Mouse (Mus musculus) forebrain, embryonic 14.5 days (tissue): ENCODE data around the gene Serpina1e. TPM values are rescaled to one million over a fixed set of nuclear protein-coding genes. Genes with fewer than 3 reads are reported as not detected.

Source experiments
- ATAC-seq: fragments of 200-750 bp; cut with Nextera tagmentation; 2 replicates; pipeline ENCODE4 v1.8.0; 2017; ENCODE audit warnings: mild to moderate bottlenecking, moderate library complexity
- DNase-seq: peaks from one replicate; pipeline ENCODE4 v3.0.0-alpha.2; 2015; ENCODE audit warnings: low spot score
- H3K27ac ChIP-seq: fragments of 300-500 bp; sonication (generic); 2 replicates; pipeline ENCODE4 v1.5.1; 2014; ENCODE audit warnings: low read depth, mild to moderate bottlenecking, control low read depth, low read length, moderate library complexity
- H3K27me3 ChIP-seq: fragments of 300-500 bp; sonication (generic); replicated peaks from 2 replicates; pipeline ENCODE4 v1.6.1; 2014; ENCODE audit warnings: low read length, control low read depth, mixed read lengths; ENCODE audit not compliant: control insufficient read depth, insufficient read depth
- H3K36me3 ChIP-seq: fragments of 300-500 bp; sonication (generic); 2 replicates; pipeline ENCODE4 v1.6.1; 2014; ENCODE audit warnings: low read length, control low read depth; ENCODE audit not compliant: control insufficient read depth, insufficient read depth
- H3K4me1 ChIP-seq: fragments of 300-500 bp; sonication (generic); 2 replicates; pipeline ENCODE4 v1.6.1; 2014; ENCODE audit warnings: antibody characterized with exemption, low read length, control low read depth; ENCODE audit not compliant: control insufficient read depth, insufficient read depth
- H3K4me2 ChIP-seq: fragments of 300-500 bp; sonication (generic); 2 replicates; pipeline ENCODE4 v1.6.1; 2014; ENCODE audit warnings: mild to moderate bottlenecking, control low read depth, low read length
- H3K4me3 ChIP-seq: fragments of 300-500 bp; sonication (generic); 2 replicates; pipeline ENCODE4 v1.5.1; 2014; ENCODE audit warnings: low read depth, low read length, control low read depth
- H3K9ac ChIP-seq: fragments of 300-500 bp; sonication (generic); 2 replicates; pipeline ENCODE4 v1.6.1; 2014; ENCODE audit warnings: mild to moderate bottlenecking, low read length, control low read depth, moderate library complexity
- H3K9me3 ChIP-seq: fragments of 300-500 bp; sonication (generic); replicated peaks from 2 replicates; pipeline ENCODE4 v1.6.1; 2016; ENCODE audit warnings: low read length, control low read depth, mixed read lengths; ENCODE audit not compliant: control insufficient read depth
- WGBS: fragments of 180-500 bp; shearing (Covaris S2); extraction: QIAGEN DNeasy Blood & Tissue Kit; methylation state at CpG from one replicate; pipeline ENCODE4 v1.1.7; 2014; 5-methylcytosine and 5-hydroxymethylcytosine counted together
- polyA plus RNA-seq: library from polyadenylated mRNA; unstranded; fragments of >200 nt; fragmentation: Nextera tagmentation; extraction: Ambion mirVana; gene quantifications from 2 replicates; pipeline ENCODE4 v1.2.1, GENCODE M21; 2014

Gene Serpina1e
- polyA plus RNA-seq, 1 experiment from 2014 or later, result not detected

- no peak within 1 kb of the TSS for H3K4me3 ChIP-seq
- H3K9me3 ChIP-seq, result no peaks in the 10 kb centered on the region
- H3K4me2 ChIP-seq, result no peak within 1 kb of the TSS
- DNase-seq (no peak), ATAC-seq (no peak)
- no peaks in the 10 kb centered on the region for H3K27me3 ChIP-seq
- no peaks in the 10 kb centered on the region for H3K4me1 ChIP-seq
- 91% methylated on average over 6 of the region's 6 CpGs for WGBS
- H3K36me3 ChIP-seq, result no peaks in the 10 kb centered on the region
- no peak within 1 kb of the TSS for H3K9ac ChIP-seq
- H3K27ac ChIP-seq, result no peak within 1 kb of the TSS
These were observed 31.1 kb upstream of the Serpina1e start, which contains the start of gene Serpina11 for GRCm38 (mm10) chr12:103989857-103990256. Serpina11 (minus strand) TSS chr12:103989957.

DNA sequence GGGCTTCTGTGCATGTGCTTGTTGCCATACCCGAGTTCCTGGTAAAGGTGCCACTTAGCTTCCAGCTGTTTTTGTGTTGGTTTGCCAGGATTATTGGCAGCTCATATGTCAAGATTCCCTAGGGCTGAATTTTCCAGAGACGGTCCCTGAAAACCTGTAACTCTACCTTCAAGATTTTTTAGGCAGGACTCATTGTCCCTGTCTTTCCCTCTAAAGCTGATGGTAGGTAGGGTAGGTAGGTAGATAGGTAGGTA is 30.7 kb upstream of the Serpina1e start:
- ATAC-seq, result no peak
- no peaks in the 10 kb centered on the region for H3K36me3 ChIP-seq
- no peak overlapping the region for H3K4me2 ChIP-seq
- no peaks in the 10 kb centered on the region for H3K9me3 ChIP-seq
- no peak overlapping the region for H3K4me3 ChIP-seq
- no peaks in the 10 kb centered on the region for H3K27me3 ChIP-seq
- no peak for DNase-seq
- no peak overlapping the region for H3K9ac ChIP-seq
- WGBS, result 70% methylated on average over 2 of the region's 2 CpGs
- H3K27ac ChIP-seq, result no peak overlapping the region
- H3K4me1 ChIP-seq, result no peaks in the 10 kb centered on the region

- Histone ChIP-seq H3K36me3 (no peaks in the 10 kb centered on the region), H3K27me3 (no peaks in the 10 kb centered on the region), H3K27ac (no peak overlapping the region), H3K4me3 (no peak overlapping the region), H3K9me3 (no peaks in the 10 kb centered on the region), H3K4me1 (no peaks in the 10 kb centered on the region), H3K4me2 (no peak overlapping the region), H3K9ac (no peak overlapping the region)
- DNase-seq, result no peak
- WGBS, result 70% methylated on average over 14 of the region's 14 CpGs
- no peak for ATAC-seq
These were observed 30.2 kb upstream of the Serpina1e start for GRCm38 (mm10) chr12:103988754-103989513.

DNA sequence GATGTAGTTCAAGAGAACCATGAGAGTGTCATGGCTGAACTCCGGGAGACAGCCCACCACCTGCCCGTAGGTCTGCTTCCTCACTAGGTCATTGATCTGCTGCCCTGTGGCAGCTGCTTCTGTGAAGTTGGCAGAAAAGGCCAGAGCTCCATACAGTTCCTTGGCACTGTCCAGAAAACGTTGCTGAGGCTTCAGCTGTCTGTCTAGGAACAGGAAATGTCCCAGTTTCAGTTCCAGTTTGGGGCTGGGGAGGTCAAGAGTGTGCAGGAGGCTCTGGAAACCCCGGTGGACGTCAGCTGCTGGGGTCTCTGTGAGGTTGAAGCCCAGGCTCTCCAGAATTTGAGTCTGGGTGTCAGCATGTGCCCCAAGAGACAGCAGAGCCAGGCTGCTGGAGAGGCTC is 27.1 kb upstream of the Serpina1e start:
- no peak overlapping the region for H3K4me3 ChIP-seq
- H3K27ac ChIP-seq, result no peak overlapping the region
- no peak overlapping the region for H3K4me2 ChIP-seq
- WGBS, result 73% methylated on average over 5 of the region's 5 CpGs
- no peak for DNase-seq
- no peaks in the 10 kb centered on the region for H3K4me1 ChIP-seq
- H3K36me3 ChIP-seq, result no peaks in the 10 kb centered on the region
- no peaks in the 10 kb centered on the region for H3K9me3 ChIP-seq
- H3K9ac ChIP-seq, result no peak overlapping the region
- ATAC-seq, result no peak
- no peaks in the 10 kb centered on the region for H3K27me3 ChIP-seq

DNA sequence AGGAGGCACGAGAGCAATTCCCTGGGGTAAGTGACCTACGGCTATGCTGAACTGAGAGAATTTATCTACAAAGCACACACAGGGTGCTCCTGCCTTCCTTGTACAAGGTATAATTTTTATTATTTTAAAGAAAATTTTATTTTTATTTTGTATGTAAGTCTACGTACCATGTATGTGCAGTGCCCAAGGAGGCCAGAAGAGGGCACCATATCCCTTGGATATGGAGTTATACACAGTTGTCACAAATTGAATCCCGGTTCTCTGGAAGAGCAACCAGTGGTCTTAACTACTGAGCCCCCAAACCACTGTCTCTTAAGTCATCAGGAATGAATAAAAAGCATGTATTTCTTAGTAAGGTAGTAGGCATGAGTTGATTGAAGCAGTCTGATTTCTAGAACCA is 26.2 kb upstream of the Serpina1e start:
- ATAC-seq, result no peak
- no peaks in the 10 kb centered on the region for H3K36me3 ChIP-seq
- WGBS, result 72% methylated on average over 4 of the region's 4 CpGs
- no peak overlapping the region for H3K9ac ChIP-seq
- no peak overlapping the region for H3K4me2 ChIP-seq
- H3K27me3 ChIP-seq, result no peaks in the 10 kb centered on the region
- DNase-seq, result peak; percentile 59
- H3K27ac ChIP-seq, result no peak overlapping the region
- no peaks in the 10 kb centered on the region for H3K9me3 ChIP-seq
- H3K4me1 ChIP-seq, result no peaks in the 10 kb centered on the region
- no peak overlapping the region for H3K4me3 ChIP-seq

DNA sequence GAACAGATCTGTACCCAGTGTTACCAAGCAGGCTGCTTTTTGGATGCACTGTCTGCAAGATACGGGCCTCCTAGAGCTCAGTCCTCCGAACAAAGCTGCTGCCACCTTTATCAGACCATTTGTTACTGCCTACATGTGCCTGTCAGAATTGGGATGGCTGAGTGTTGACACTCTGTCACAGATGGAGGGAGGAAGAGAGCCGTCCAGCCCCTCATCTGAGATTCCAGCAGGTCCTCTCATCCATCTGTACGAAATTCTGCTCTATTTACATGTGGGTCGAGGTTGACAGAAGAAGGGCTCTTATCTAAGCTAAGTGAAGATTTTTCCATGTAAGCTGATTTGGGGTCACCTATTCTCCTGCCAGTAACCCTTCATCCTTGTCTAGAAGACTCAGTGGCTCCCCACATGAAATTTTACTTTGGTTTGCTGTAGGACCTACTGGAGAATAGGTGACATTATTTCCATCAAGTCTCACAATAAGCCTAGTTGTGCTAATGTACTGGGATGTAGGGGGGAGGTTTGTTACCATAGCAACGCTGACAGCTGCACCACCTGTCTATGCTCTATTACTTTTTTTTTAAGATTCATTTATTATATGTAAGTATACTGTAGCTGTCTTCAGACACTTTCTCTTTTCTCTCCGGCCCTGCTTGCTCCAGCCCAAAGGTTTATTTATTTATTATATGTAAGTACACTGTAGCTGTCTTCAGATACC is 23.0 kb upstream of the Serpina1e start:
- 83% methylated on average over 7 of the region's 7 CpGs for WGBS
- H3K4me3 ChIP-seq, result no peak overlapping the region
- no peaks in the 10 kb centered on the region for H3K4me1 ChIP-seq
- no peaks in the 10 kb centered on the region for H3K9me3 ChIP-seq
- H3K27ac ChIP-seq, result no peak overlapping the region
- H3K4me2 ChIP-seq, result no peak overlapping the region
- DNase-seq, result peak; percentile 22
- ATAC-seq, result peak; percentile 29; the same call in 1 of the 2 replicates
- H3K36me3 ChIP-seq, result no peaks in the 10 kb centered on the region
- no peaks in the 10 kb centered on the region for H3K27me3 ChIP-seq
- H3K9ac ChIP-seq, result no peak overlapping the region

DNA sequence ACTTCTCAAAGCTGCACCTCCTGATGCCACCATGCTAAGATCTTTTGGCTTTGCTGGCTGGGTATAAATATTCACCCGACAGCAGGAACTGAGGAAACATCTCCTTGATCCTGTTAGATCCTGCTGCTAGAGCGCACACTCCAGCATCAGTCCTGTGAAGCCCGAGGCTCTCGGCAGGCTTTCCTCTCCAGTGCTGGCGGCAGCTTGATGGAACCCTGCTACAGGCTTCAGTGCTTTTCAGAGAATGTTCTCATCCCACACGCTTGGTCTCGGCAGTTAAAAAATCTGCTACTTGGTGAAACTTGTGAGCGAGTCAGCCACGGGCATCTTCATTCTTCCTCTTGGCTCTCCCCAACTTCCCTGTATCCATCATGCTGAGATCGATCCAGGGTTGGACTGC is 19.5 kb upstream of the Serpina1e start:
- 92% methylated on average over 10 of the region's 10 CpGs for WGBS
- no peak for ATAC-seq
- Histone ChIP-seq H3K9me3 (no peaks in the 10 kb centered on the region), H3K4me2 (no peak overlapping the region), H3K4me1 (no peaks in the 10 kb centered on the region), H3K36me3 (no peaks in the 10 kb centered on the region), H3K27me3 (no peaks in the 10 kb centered on the region), H3K27ac (no peak overlapping the region), H3K9ac (no peak overlapping the region), H3K4me3 (no peak overlapping the region)
- no peak for DNase-seq

GRCm38 (mm10) chr12:103977846-103978245 is 19.1 kb upstream of the Serpina1e start:
- Histone ChIP-seq H3K4me3 (no peak overlapping the region), H3K27me3 (no peaks in the 10 kb centered on the region), H3K36me3 (no peaks in the 10 kb centered on the region), H3K4me1 (no peaks in the 10 kb centered on the region), H3K4me2 (no peak overlapping the region), H3K9ac (no peak overlapping the region), H3K9me3 (no peaks in the 10 kb centered on the region), H3K27ac (no peak overlapping the region)
- DNase-seq (peak; percentile 14), ATAC-seq (no peak)
- WGBS, result 31% methylated on average over 5 of the region's 5 CpGs

- Histone ChIP-seq H3K9me3 (no peaks in the 10 kb centered on the region), H3K36me3 (no peaks in the 10 kb centered on the region), H3K27ac (no peak overlapping the region), H3K9ac (no peak overlapping the region), H3K4me1 (no peaks in the 10 kb centered on the region), H3K4me2 (no peak overlapping the region), H3K4me3 (no peak overlapping the region), H3K27me3 (no peaks in the 10 kb centered on the region)
- 42% methylated on average over 3 of the region's 3 CpGs for WGBS
- DNase-seq, result no peak
- ATAC-seq, result no peak
These were observed 18.3 kb upstream of the Serpina1e start for GRCm38 (mm10) chr12:103977060-103977459.
